Mouse (Mus musculus): ENCODE results near the gene Abcc1. TPM values are rescaled to one million over a fixed set of nuclear protein-coding genes. Genes with fewer than 3 reads are reported as not detected.

Gene Abcc1
- polyA plus RNA-seq, 1 experiment, result 3.7 TPM

- Histone ChIP-seq H3K4me1 (ENCODE audit: control insufficient read depth, insufficient read depth, insufficient read length, low read length) (no peaks in the 10 kb centered on the region), H3K27ac (ENCODE audit: insufficient read depth, low read depth, low read length) (no peak overlapping the region), H3K36me3 (ENCODE audit: control insufficient read depth, insufficient read depth, low read length) (peaks cover 3% of the 10 kb centered on the region; the same call in 1 of the 2 replicates), H3K27me3 (ENCODE audit: control insufficient read depth, insufficient read depth, low read length) (no peaks in the 10 kb centered on the region), H3K4me3 (ENCODE audit: low read depth, low read length) (no peak overlapping the region)
- TF ChIP-seq POLR2A (IDR thresholded peaks at IDR 0.05; ENCODE audit: low read depth, low read length), result no peak
- no peak for TF ChIP-seq CTCF (IDR thresholded peaks at IDR 0.05; ENCODE audit: extremely low read depth, insufficient read length, insufficient replicate concordance, low read depth, low read length)
- 83% methylated on average over 8 of the region's 8 CpGs for WGBS
Observed at GRCm38 (mm10) chr16:14448307-14448706, 86.9 kb downstream of the Abcc1 start.

GRCm38 (mm10) chr16:14449861-14450260 lies 88.5 kb downstream of the Abcc1 start:
- Histone ChIP-seq H3K27me3 (ENCODE audit: control insufficient read depth, insufficient read depth, low read length) (no peaks in the 10 kb centered on the region), H3K4me1 (ENCODE audit: control insufficient read depth, insufficient read depth, insufficient read length, low read length) (no peaks in the 10 kb centered on the region), H3K36me3 (ENCODE audit: control insufficient read depth, insufficient read depth, low read length) (no peaks in the 10 kb centered on the region; the same call in 1 of the 2 replicates), H3K4me3 (ENCODE audit: low read depth, low read length) (no peak overlapping the region), H3K27ac (ENCODE audit: insufficient read depth, low read depth, low read length) (no peak overlapping the region)
- 88% methylated on average over 4 of the region's 4 CpGs for WGBS
- TF ChIP-seq POLR2A (IDR thresholded peaks at IDR 0.05; ENCODE audit: low read depth, low read length), result no peak
- TF ChIP-seq CTCF (IDR thresholded peaks at IDR 0.05; ENCODE audit: extremely low read depth, insufficient read length, insufficient replicate concordance, low read depth, low read length), result no peak

GRCm38 (mm10) chr16:14451374-14452046 lies 90.2 kb downstream of the Abcc1 start:
- Histone ChIP-seq H3K4me3 (ENCODE audit: low read depth, low read length) (no peak overlapping the region), H3K4me1 (ENCODE audit: control insufficient read depth, insufficient read depth, insufficient read length, low read length) (no peaks in the 10 kb centered on the region), H3K36me3 (ENCODE audit: control insufficient read depth, insufficient read depth, low read length) (peaks cover 2% of the 10 kb centered on the region; the same call in 1 of the 2 replicates), H3K27me3 (ENCODE audit: control insufficient read depth, insufficient read depth, low read length) (no peaks in the 10 kb centered on the region), H3K27ac (ENCODE audit: insufficient read depth, low read depth, low read length) (no peak overlapping the region)
- WGBS, result 81% methylated on average over 5 of the region's 5 CpGs
- no peak for TF ChIP-seq CTCF (IDR thresholded peaks at IDR 0.05; ENCODE audit: extremely low read depth, insufficient read length, insufficient replicate concordance, low read depth, low read length)
- no peak for TF ChIP-seq POLR2A (IDR thresholded peaks at IDR 0.05; ENCODE audit: low read depth, low read length)

- H3K27ac ChIP-seq (ENCODE audit: insufficient read depth, low read depth, low read length), result no peak overlapping the region
- no peak for TF ChIP-seq CTCF (IDR thresholded peaks at IDR 0.05; ENCODE audit: extremely low read depth, insufficient read length, insufficient replicate concordance, low read depth, low read length)
- no peak for TF ChIP-seq POLR2A (IDR thresholded peaks at IDR 0.05; ENCODE audit: low read depth, low read length)
- no peaks in the 10 kb centered on the region for H3K27me3 ChIP-seq (ENCODE audit: control insufficient read depth, insufficient read depth, low read length)
- peaks cover 21% of the 10 kb centered on the region for H3K36me3 ChIP-seq (ENCODE audit: control insufficient read depth, insufficient read depth, low read length)
- WGBS, result 88% methylated on average over 2 of the region's 2 CpGs
- H3K4me3 ChIP-seq (ENCODE audit: low read depth, low read length), result no peak overlapping the region
- no peaks in the 10 kb centered on the region for H3K4me1 ChIP-seq (ENCODE audit: control insufficient read depth, insufficient read depth, insufficient read length, low read length)
Observed at GRCm38 (mm10) chr16:14462535-14462934, 101.2 kb downstream of the Abcc1 start.

- no peaks in the 10 kb centered on the region for H3K4me1 ChIP-seq (ENCODE audit: control insufficient read depth, insufficient read depth, insufficient read length, low read length)
- H3K4me3 ChIP-seq (ENCODE audit: low read depth, low read length), result no peak overlapping the region
- H3K36me3 ChIP-seq (ENCODE audit: control insufficient read depth, insufficient read depth, low read length), result peaks cover 15% of the 10 kb centered on the region
- no peaks in the 10 kb centered on the region for H3K27me3 ChIP-seq (ENCODE audit: control insufficient read depth, insufficient read depth, low read length)
- H3K27ac ChIP-seq (ENCODE audit: insufficient read depth, low read depth, low read length), result no peak overlapping the region
- WGBS, result 91% methylated on average over 6 of the region's 6 CpGs
- no peak for TF ChIP-seq POLR2A (IDR thresholded peaks at IDR 0.05; ENCODE audit: low read depth, low read length)
- TF ChIP-seq CTCF (IDR thresholded peaks at IDR 0.05; ENCODE audit: extremely low read depth, insufficient read length, insufficient replicate concordance, low read depth, low read length), result no peak
Observed at GRCm38 (mm10) chr16:14465016-14465415, 103.7 kb downstream of the Abcc1 start.

GRCm38 (mm10) chr16:14468351-14468750 lies 107.0 kb downstream of the Abcc1 start:
- Histone ChIP-seq H3K27ac (ENCODE audit: insufficient read depth, low read depth, low read length) (no peak overlapping the region), H3K4me3 (ENCODE audit: low read depth, low read length) (no peak overlapping the region), H3K36me3 (ENCODE audit: control insufficient read depth, insufficient read depth, low read length) (peaks cover 9% of the 10 kb centered on the region), H3K27me3 (ENCODE audit: control insufficient read depth, insufficient read depth, low read length) (no peaks in the 10 kb centered on the region), H3K4me1 (ENCODE audit: control insufficient read depth, insufficient read depth, insufficient read length, low read length) (no peaks in the 10 kb centered on the region)
- WGBS, result 91% methylated on average over 2 of the region's 2 CpGs
- TF ChIP-seq CTCF (IDR thresholded peaks at IDR 0.05; ENCODE audit: extremely low read depth, insufficient read length, insufficient replicate concordance, low read depth, low read length), result no peak
- TF ChIP-seq POLR2A (IDR thresholded peaks at IDR 0.05; ENCODE audit: low read depth, low read length), result no peak

- no peak overlapping the region for H3K27ac ChIP-seq (ENCODE audit: insufficient read depth, low read depth, low read length)
- TF ChIP-seq CTCF (IDR thresholded peaks at IDR 0.05; ENCODE audit: extremely low read depth, insufficient read length, insufficient replicate concordance, low read depth, low read length) (no peak), POLR2A (IDR thresholded peaks at IDR 0.05; ENCODE audit: low read depth, low read length) (no peak)
- no peaks in the 10 kb centered on the region for H3K4me1 ChIP-seq (ENCODE audit: control insufficient read depth, insufficient read depth, insufficient read length, low read length)
- WGBS, result 95% methylated on average over 5 of the region's 5 CpGs
- peaks cover 11% of the 10 kb centered on the region for H3K36me3 ChIP-seq (ENCODE audit: control insufficient read depth, insufficient read depth, low read length)
- no peaks in the 10 kb centered on the region for H3K27me3 ChIP-seq (ENCODE audit: control insufficient read depth, insufficient read depth, low read length)
- no peak overlapping the region for H3K4me3 ChIP-seq (ENCODE audit: low read depth, low read length)
Observed at GRCm38 (mm10) chr16:14468841-14469240, 107.5 kb downstream of the Abcc1 start.

Measured in small intestine, adult 2 months (tissue).